Mouse (Mus musculus): Measurements from ENCODE around the gene Ggact. TPM values are rescaled to one million over a fixed set of nuclear protein-coding genes. Genes with fewer than 3 reads are reported as not detected.

Gene Ggact
- total RNA-seq (2017) = 10.3 and 12.7 TPM in 2 replicates

DNA sequence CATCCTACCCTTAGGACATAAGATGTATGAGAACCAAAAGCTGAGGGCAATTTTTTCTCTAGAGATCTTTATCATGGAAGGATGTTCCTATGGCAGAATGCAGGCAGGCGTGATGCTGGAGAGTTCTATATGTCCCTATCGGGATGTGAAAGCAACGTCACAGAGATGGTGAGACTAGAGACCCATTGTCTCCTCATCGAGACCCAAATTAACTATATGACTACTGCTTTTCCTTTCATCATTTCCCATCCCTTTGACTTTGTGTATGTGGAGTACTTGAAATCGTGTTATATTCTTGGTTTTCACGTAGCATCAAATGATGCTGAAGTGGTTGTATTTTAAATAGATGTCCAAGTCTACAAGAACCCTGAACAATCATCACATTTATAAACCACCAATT is at the start of gene Ggact:
Gene Ggact (minus strand): TSS at position 101 of the 400 bp plus-strand sequence.
- ATAC-seq (replicated peaks; ENCODE audit: low read depth, poor library complexity, severe bottlenecking) = no peak

- ATAC-seq (replicated peaks; ENCODE audit: low read depth, poor library complexity, severe bottlenecking) = no peak
Observed at GRCm38 (mm10) chr14:122957941-122958340, 44.4 kb upstream of the Ggact start.

DNA sequence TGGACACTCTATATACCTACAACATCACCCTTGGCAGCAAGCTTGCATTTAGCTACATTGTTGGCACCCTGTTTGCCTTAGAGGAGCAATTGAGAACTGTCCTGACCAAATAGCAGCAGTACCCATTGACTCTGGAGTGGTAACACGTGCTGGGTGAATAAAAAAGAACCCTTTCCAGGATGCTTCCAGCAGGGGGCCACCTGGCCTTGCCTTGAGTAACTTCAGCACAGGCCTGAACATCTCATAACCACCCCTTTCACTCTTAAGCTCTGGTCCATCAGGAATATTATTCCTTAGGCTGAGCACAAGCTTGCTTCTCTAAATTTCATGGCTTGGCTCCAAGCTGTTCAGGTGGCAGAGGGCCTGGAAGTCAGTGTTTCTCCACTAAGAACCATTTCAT is 39.8 kb upstream of the Ggact start:
- ATAC-seq (replicated peaks; ENCODE audit: low read depth, poor library complexity, severe bottlenecking) = peak; percentile 62

GRCm38 (mm10) chr14:122952556-122952955 is 39.0 kb upstream of the Ggact start:
- ATAC-seq (replicated peaks; ENCODE audit: low read depth, poor library complexity, severe bottlenecking) = no peak

GRCm38 (mm10) chr14:122951676-122952445 is 38.3 kb upstream of the Ggact start:
- peak; percentile 85 for ATAC-seq (replicated peaks; ENCODE audit: low read depth, poor library complexity, severe bottlenecking)

DNA sequence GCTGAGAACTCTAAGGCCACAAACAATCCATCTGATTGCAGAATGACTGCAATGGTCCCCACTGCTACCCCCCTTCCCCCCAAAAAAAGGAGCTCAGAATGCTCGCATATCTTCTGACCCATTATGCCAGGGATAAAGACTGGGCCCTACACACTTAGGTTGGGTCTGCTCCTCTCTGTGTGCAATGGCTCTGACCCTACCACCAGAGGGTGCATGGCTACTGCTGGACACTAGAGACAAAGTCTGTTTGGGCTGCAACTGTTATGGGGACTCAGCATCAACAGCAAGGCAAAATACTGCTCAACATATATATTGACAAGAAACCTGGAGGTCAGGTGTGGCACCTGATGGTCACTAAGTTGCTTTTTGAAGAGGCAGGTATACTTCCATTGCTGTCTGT is 37.4 kb upstream of the Ggact start:
- no peak for ATAC-seq (replicated peaks; ENCODE audit: low read depth, poor library complexity, severe bottlenecking)

DNA sequence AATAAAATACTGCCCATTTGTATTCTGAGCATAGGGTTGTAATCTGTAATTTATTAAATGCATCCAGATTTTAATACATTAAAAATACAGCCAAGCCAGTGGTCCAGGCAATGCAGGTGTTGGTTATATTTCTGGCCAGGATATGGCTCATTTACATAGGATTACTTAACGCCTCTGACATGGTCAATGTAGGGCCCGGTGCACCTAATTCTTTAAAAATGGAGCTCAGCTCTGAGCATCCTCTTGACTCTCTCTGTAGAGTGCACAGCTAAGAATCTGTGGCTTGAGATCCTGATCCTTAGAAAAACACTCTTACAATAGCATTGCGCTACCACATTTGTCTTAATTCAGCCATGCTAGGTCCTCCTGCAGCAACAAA is 29.9 kb upstream of the Ggact start:
- no peak for ATAC-seq (replicated peaks; ENCODE audit: low read depth, poor library complexity, severe bottlenecking)

DNA sequence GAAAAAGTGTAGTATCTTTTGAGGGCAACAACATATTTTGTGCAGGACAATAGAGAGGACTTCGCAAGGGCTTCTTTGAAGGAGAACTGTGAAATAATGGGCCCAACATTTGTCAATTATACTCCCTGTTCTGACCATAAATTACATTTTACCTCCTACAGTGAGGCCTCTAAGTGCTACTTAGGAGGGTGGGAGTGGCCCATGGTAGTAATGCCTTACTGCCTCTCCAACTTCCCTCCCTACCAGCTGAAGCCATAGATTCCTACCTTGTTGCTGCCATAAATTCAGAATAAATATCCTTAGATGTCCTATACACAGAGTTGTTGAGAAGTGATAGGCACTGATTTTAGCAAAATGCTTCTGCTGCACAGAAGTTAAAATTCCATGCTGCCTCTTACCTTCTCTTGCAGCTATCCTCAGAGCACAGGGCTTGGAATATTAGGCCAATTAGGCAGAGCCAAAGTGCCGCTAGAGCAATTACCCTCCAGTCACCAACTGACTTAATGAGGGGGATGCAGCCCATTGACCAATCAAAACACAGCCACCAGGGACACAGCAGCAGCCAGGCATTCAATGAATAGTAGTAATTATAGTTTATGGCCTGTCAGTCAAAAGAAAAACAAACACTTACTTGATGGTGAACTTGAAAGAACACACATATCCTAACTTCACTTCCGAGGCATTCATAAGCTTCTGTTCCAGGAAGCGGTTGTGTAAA is 29.4 kb upstream of the Ggact start:
- no peak for ATAC-seq (replicated peaks; ENCODE audit: low read depth, poor library complexity, severe bottlenecking)

DNA sequence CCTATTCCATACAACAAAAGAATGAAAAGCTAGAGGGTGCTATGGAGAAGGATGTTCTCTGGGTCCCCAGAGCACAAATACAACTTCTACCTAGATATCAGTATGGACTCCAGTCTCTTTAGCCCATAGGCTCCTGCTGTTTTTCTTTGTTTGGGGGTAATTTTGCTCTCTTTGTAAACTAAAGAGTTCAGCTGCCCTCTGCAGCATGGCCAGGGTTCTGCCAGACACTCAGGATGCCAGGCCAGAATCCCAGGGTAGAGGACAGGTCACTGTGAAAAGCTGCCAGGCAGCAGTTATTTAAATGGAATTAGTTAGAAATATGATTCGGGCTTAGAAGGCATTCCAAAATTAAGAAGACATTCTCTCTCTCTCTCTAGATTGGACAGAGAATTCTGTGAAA is 22.9 kb upstream of the Ggact start:
- ATAC-seq (replicated peaks; ENCODE audit: low read depth, poor library complexity, severe bottlenecking) = no peak

- ATAC-seq (replicated peaks; ENCODE audit: low read depth, poor library complexity, severe bottlenecking) = no peak
Observed at GRCm38 (mm10) chr14:122920011-122920410, 6.5 kb upstream of the Ggact start.

GRCm38 (mm10) chr14:122917676-122918075 is 4.1 kb upstream of the Ggact start:
- no peak for ATAC-seq (replicated peaks; ENCODE audit: low read depth, poor library complexity, severe bottlenecking)

GRCm38 (mm10) chr14:122912812-122913498 is 602 bp downstream of the Ggact start:
- peak; percentile 80 for ATAC-seq (replicated peaks; ENCODE audit: low read depth, poor library complexity, severe bottlenecking)

DNA sequence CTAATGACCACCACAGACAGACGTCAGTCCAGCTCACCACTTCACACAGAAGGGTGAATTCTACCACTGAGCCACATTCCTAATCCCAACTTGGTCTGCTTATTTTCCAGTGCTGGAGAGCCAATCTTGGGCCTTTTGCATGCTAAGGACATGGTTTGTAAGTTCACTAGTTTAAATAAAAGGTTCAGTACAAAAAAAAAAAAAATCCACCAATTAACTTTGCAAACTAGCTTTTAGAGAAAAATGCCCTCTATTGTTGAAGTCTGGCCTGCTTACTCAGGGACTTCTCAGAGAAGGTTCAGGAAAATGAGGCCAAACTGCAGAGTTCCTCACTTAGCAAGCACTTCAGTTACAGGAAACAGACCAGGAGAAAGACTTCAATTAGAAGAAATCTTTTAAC is 1.4 kb downstream of the Ggact start:
- ATAC-seq (replicated peaks; ENCODE audit: low read depth, poor library complexity, severe bottlenecking) = no peak

DNA sequence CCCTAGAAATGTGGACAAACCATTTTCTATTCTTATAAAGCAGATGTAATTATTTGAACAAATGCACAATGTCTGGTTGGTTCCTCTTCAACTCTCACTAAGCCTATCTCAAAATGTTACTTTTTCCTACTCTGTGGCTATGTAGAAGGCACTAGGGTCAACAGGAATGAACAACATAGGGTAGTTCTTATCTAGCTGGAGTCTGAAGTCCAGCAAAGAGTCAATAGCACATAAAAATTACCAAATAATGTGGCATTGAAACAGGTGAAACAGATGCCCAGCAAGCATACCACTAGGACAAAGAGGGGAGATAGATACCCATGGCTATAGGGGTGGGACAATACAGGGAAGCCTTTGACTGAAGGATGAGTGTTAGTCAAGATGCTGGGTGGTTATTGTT is 2.3 kb downstream of the Ggact start:
- no peak for ATAC-seq (replicated peaks; ENCODE audit: low read depth, poor library complexity, severe bottlenecking)

- no peak for ATAC-seq (replicated peaks; ENCODE audit: low read depth, poor library complexity, severe bottlenecking)
Observed at GRCm38 (mm10) chr14:122909368-122910091, 4.0 kb downstream of the Ggact start.

GRCm38 (mm10) chr14:122908075-122908474 is 5.5 kb downstream of the Ggact start:
- no peak for ATAC-seq (replicated peaks; ENCODE audit: low read depth, poor library complexity, severe bottlenecking)

DNA sequence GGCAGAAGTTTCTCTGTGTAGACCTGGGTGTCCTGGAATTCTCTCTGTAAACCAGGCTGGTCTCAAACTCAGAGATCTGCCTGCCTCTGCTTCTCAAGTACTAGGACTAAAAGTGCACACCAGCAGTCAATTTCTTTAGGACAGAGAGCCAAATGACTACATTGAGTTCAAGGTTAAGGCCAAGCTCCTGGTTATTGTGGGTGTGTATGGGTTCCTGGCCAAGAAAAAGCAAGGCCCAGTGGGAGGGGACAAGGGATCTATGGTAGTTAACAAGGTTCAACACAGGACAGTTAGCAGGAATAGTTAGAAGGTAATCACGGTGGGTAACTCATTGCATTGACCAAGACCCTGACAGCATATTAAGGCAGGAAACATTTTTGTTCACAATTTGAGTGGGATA is 8.6 kb downstream of the Ggact start:
- ATAC-seq (replicated peaks; ENCODE audit: low read depth, poor library complexity, severe bottlenecking) = no peak

GRCm38 (mm10) chr14:122903923-122904351 is 9.6 kb downstream of the Ggact start:
- ATAC-seq (replicated peaks; ENCODE audit: low read depth, poor library complexity, severe bottlenecking) = no peak

GRCm38 (mm10) chr14:122902884-122903283 is 10.7 kb downstream of the Ggact start:
- ATAC-seq (replicated peaks; ENCODE audit: low read depth, poor library complexity, severe bottlenecking) = no peak; the same call in 1 of the 2 replicates

DNA sequence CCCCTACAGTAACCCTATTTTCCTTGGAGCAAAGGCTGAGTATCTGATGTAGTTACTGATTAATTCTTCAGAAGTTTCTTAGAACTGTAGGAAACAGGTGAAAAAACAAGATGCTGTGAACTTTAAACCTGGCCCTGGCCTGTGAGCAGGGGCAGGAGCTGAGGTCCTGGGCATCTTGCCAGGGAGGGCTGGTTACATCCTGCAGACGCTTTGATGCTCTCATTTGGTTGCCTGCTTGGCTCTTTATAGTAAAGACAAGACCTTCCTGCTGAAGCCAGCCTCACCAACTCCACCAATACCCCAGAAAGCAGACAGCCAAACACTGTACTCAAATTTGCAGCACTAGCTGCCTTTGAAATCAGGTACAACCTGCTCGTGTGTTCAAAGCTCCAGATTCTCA is 11.4 kb downstream of the Ggact start:
- no peak for ATAC-seq (replicated peaks; ENCODE audit: low read depth, poor library complexity, severe bottlenecking)

Measured in common myeloid progenitor, adult 5-6 weeks (primary cell).